Mouse (Mus musculus) small intestine, adult 2 months (tissue): Measurements from ENCODE around the gene Ptprj.
"Not testable (repeated sequence)": the region's sequence is repeated elsewhere in the genome, so short reads cannot be mapped to it uniquely, and the experiment has no call there.

ENCODE experiments used
- CTCF ChIP-seq: fragments of 200-500 bp; IDR thresholded peaks from 2 replicates; pipeline ENCODE4 v1.5.1; 2012; ENCODE audit warnings: low read depth, mild to moderate bottlenecking, control low read depth, inconsistent platforms, low read length, moderate library complexity, mixed read lengths; ENCODE audit not compliant: insufficient replicate concordance, insufficient read length; ENCODE audit errors: extremely low read depth
- POLR2A ChIP-seq: fragments of 200-500 bp; IDR thresholded peaks from 2 replicates; pipeline ENCODE4 v1.6.1; 2012; ENCODE audit warnings: low read depth, mild to moderate bottlenecking, control low read depth, inconsistent platforms, low read length, moderate library complexity

- TF ChIP-seq CTCF, POLR2A: not testable (repeated sequence)
Observed at GRCm38 (mm10) chr2:90422282-90422681, 158.2 kb downstream of the Ptprj start.
